Mouse (Mus musculus): ENCODE measurements at regions not wholly inside any gene's neighbourhood (a gene's known extent, or its start where the extent isn't known, plus 50 kb on each side); places are given as distances from the start of the nearest gene placed in this dataset.

DNA sequence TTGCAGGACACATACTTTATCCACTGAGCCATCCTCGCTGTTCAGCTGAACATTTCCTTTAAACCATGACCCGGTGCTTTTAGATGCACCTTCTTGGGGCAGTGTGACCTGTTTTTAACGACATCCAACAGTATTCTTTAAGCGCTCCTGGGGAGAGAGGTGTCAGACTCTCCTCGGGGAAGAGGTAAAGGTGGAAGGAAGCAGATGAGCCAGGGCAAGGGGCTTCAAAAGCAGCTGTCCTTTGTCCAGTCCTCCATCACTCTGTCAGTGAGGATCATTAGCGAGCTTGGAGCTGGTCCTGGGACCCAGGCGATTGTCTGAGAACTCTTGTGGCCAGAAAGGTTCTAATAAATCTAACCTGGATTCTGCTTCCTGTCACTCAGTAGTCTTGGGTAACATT lies 72.4 kb upstream of the Lrig1 start:
- no peak for DNase-seq (ENCODE audit: low read depth, low spot score)

DNA sequence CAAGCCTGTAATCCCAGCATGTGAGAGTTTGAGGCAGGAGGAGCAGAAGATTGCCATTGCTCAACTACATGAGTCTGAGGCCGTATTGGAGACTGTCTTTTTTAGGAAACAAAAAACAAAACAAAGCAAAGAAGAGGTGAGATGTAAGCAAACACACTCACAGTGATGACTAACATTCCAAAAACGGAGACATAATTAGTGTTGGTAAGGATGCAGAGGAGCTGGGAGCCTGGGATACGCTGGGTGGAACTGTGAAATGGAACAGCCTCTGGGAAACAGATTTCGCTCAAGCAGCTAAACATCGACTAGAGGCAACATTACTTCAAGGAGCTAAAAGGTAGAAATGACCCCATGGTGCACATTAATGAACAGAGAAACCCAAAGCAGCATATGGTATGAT lies 68.3 kb upstream of the Lrig1 start:
- DNase-seq (ENCODE audit: low read depth, low spot score): no peak

DNA sequence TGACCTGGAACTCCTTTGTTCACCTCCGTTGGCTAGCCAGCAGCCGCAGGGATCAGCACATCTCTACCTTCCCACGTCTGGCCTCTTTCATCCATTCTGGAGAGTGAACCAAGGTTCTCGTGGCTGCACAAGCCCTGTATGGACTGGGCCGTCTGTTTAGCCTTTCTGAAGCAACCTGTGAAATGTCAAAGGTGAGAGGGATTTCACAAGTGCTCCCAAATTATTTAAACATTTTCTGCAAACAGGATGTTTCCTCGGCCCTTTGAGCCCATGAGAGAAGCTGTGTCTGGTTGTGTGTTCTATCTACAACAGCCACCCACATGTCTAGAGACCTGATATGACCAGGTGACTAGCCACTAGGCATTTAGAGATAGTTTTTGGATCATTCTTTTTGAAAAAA lies 65.8 kb upstream of the Lrig1 start:
- no peak for DNase-seq (ENCODE audit: low read depth, low spot score)

DNA sequence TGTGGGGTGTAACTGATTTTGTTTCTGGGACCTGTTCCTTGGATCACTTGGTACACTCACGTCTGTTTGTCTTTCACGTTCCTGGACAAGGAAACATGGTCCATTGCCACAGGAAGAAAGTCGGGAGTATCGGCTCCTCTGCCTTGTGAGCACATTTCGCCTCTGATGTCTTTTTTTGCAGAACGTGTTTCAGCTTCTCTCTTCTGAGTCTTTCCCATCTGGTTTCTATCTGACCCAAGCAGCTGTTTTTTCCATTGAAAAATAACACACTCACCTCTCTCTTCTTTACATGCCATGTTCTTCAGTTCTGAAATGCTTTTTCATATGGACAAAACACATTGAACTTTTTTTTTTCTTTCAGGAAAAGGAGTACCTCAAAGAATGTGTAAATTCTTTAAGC lies 61.4 kb upstream of the Lrig1 start:
- no peak for DNase-seq (ENCODE audit: low read depth, low spot score)

DNA sequence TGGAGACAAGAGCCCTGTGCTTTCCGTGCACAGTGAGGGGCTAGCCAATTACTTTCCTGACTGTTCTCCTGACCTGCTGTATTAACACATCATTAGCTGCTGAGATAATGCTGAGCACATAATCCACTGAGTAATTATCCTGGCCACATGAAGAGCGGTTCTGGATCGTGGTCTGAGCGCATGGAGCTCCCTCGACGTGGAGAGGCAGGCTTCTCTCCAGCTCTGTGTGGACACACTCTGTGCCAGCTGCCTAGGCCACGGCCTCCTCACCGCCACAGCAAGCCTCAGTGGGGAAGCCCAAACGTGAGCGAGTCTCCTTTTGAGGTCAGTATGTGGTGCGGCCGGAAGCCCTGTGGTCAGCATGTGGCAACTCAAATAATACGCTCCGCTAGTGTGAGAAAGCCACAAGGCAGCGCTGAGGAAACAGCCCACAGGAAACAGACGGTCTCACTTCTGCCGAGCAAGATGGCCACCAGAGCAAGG lies 60.7 kb upstream of the Lrig1 start:
- DNase-seq (ENCODE audit: low read depth, low spot score): no peak

DNA sequence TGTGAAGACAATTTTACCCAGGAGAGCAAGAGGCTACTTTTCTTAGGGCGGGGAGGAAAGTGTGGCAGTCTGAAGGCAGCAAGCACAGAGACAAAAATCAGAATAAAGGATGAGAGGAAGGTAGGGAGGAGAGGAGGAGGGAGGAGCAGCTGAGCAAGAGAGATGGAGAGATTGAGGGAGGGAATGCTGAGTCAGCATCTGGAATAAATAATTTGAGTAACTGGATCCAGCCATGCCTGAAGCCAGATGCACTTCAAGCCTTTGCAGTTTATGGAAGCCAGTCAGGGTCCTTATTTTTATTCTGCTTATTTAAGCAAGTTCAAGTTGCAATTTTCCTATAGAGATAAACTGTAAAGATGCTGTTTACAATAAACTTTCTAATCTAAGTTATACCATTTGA lies 59.7 kb upstream of the Lrig1 start:
- no peak for DNase-seq (ENCODE audit: low read depth, low spot score)

DNA sequence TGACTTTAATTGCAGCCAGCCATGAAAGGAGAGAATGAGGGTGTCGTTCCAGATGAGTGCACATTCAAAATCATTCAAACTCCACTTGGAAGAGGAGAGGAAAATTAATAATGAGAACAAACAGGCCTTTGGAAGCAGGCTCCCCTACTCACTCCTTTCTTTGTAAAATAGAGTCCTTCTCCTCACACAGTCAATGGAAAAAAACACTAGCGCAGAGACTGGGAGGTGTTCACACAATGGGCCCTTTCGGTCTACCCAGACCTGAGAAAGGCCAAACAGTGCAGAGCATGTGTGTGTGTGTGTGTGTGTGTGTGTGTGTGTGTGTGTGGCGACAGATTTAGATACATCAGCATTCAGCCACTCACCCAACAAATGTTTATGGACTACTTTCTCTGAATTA lies 56.0 kb upstream of the Lrig1 start:
- DNase-seq (ENCODE audit: low read depth, low spot score): no peak

DNA sequence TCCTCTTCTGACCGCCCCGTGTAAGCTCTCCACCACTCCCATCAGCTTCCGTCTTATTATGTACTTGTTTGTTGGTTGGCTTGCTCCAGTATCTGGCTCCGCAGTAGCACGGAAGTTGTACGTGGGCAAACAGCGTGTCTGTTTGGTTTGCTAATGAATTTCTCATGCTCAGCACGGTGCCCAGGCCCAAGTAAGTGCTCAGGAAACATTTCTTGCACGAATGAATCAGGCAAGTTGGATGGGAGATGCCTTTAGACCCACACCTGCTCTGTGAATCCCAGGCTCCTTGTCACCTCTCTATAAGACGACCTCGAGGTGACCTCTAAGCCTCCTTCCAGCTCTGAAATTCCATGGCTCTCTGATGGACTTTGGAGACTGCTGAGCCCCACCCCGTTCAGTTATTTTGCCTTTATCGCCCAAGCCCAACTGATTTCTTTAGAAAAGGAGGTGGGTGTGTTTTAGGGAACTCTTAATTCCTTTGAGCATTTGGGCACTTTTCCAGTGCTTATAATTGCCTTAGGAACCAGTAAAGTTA lies 55.4 kb upstream of the Lrig1 start:
- DNase-seq (ENCODE audit: low read depth, low spot score): peak; percentile 67

DNA sequence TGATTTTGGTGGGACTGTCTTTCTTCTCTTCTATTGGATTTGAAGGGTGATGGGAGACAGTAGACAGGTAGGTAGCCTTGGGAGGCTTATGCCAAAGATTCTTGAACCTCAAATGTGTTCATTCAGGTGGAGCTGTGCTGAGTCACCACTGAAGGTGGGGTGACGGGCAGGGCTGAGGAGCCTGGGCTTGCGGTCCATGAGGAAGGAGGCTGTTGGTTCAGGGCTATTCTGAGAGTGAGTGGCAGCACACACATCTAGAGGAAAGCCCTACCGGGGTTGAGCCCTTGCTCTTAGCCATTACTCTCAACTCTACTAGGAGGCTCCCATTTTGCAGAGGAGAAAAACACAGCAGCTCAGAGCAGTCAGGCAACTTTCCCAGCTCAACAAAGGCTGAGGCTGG lies 54.6 kb upstream of the Lrig1 start:
- no peak for DNase-seq (ENCODE audit: low read depth, low spot score)

DNA sequence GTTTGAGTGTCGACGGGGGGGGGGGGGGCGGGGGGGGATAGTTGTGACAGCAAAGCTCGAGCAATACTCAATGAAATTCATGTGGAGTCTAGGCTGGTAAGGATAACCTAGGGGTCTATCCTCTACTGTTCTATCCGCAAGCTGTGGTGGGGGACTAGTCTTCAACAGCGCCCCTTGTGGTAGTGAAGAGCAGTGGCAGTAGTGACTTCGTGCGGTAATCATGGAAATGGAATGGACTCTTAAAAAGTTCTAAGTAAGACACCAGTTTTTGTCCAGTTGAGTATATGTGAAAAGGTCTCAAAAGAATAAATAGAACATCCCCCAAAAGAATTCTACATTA lies 51.1 kb upstream of the Lrig1 start:
- no peak for DNase-seq (ENCODE audit: low read depth, low spot score)

DNA sequence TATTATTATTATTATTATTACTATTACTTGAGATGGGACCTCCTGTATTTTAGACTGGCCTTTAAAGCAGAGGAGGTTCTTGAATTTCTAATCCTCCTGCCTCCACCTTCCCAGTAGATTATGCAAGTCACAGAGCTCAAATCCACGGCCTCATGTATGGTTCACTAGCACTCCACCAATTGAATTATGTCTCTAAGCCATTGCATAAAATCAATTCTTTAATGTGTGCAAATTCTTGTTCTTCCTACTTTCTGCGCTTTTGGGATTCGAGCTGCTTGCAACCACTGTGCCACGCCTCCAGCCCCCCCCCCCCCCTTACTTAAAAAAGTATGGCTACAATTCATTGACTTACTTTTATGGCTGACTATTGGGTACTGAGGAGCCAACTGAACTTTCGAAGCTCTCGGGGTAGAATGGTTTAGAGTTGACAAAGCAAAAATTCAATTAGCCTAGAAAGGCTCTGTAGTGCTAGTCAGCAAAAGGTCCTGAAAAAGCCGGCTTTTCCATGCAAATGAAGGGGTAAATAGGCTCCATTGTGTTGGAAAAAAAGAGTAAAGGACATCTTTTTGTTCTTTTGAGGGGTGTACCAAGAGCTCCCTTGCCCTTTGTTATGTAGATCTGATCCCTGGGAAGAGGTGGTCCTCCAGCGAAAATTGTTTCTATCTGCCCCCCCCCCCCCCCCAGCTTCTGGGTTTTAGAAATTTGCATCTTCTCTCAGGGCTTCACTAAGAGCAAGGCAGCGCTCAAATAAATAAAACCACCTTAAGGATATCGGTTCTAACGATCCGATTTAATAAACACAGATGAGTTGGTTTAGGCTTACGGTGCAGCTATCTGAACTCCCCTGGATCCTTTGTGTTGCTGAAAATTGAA lies 50.5 kb upstream of the Lrig1 start:
- peak; percentile 63 for DNase-seq (ENCODE audit: low read depth, low spot score)
